Mouse (Mus musculus): ENCODE measurements at regions not wholly inside any gene's neighbourhood (a gene's known extent, or its start where the extent isn't known, plus 50 kb on each side); places are given as distances from the start of the nearest gene placed in this dataset.
A peak's percentile ranks its signal among the peaks of the same experiment; 100 is the strongest.
"Not testable (repeated sequence)": the region's sequence is repeated elsewhere in the genome, so short reads cannot be mapped to it uniquely, and the experiment has no call there.

- Histone ChIP-seq H3K27ac (no peak overlapping the region), H3K4me2 (replicated peaks) (no peak overlapping the region), H3K4me1 (no peaks in the 10 kb centered on the region), H3K9ac (no peak overlapping the region), H3K36me3 (no peaks in the 10 kb centered on the region), H3K9me3 (no peaks in the 10 kb centered on the region), H3K4me3 (no peak overlapping the region), H3K27me3 (no peaks in the 10 kb centered on the region)
- 93% methylated on average over 9 of the region's 9 CpGs for WGBS
- ATAC-seq (ENCODE audit: insufficient number of reproducible peaks, insufficient read depth, low FRiP score, low TSS enrichment), result no peak
These were observed 66.9 kb downstream of the Twistnb start for GRCm38 (mm10) chr12:33496306-33496705.

GRCm38 (mm10) chr12:33497319-33497892, 68.0 kb downstream of the Twistnb start:
- Histone ChIP-seq H3K4me1 (no peaks in the 10 kb centered on the region), H3K4me3 (no peak overlapping the region), H3K36me3 (no peaks in the 10 kb centered on the region), H3K4me2 (replicated peaks) (no peak overlapping the region), H3K9me3 (no peaks in the 10 kb centered on the region), H3K27ac (no peak overlapping the region), H3K27me3 (no peaks in the 10 kb centered on the region), H3K9ac (no peak overlapping the region)
- no peak for ATAC-seq (ENCODE audit: insufficient number of reproducible peaks, insufficient read depth, low FRiP score, low TSS enrichment)
- 71% methylated on average over 11 of the region's 11 CpGs for WGBS

DNA sequence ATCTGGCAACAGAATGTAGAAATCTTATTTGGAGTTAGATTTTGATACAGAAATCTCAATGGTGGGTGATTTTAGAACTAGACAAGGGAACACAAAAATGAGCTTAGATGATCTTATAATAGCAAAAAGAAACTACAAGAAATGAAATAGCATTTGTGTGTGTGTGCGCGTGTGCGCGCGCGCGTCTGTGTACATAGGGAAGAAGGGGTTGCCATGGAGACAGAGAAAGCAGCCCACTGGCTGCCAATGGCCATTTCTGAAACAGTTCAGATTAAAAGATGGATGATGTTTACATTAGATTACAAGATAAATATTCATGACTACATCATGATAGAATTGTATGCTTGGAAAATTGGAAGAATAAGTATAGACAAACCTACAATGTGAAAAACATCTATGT, 112.1 kb downstream of the Twistnb start:
- 99% methylated on average over 7 of the region's 7 CpGs for WGBS
- Histone ChIP-seq H3K36me3 (no peaks in the 10 kb centered on the region), H3K4me1 (no peaks in the 10 kb centered on the region), H3K4me2 (replicated peaks) (no peak overlapping the region), H3K9ac (no peak overlapping the region), H3K9me3 (no peaks in the 10 kb centered on the region), H3K27ac (no peak overlapping the region), H3K27me3 (no peaks in the 10 kb centered on the region), H3K4me3 (no peak overlapping the region)
- ATAC-seq (ENCODE audit: insufficient number of reproducible peaks, insufficient read depth, low FRiP score, low TSS enrichment), result no peak

DNA sequence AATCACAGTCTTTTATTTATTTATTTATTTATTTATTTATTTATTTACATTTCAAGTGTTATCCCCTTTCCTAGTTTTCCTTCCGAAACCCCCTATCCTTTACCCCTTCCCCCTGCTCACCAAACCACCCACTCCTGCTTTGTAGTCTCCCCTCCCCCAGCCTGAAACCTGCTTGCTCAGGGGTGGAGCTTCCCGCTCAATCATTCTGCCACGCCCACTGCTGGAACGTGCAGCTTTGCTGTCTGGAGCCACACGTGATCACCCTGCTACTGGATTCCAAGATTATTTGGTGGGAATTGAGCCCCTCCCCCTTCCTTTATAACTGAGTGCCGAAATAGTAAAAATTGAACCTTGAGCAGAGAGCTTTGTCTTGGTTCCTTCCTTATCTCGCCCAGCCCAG, 122.2 kb downstream of the Twistnb start:
- not testable (repeated sequence) for H3K27ac ChIP-seq; H3K4me2 ChIP-seq (replicated peaks); H3K36me3 ChIP-seq; H3K9me3 ChIP-seq; H3K9ac ChIP-seq; ATAC-seq (ENCODE audit: insufficient number of reproducible peaks, insufficient read depth, low FRiP score, low TSS enrichment); H3K4me1 ChIP-seq; H3K4me3 ChIP-seq; H3K27me3 ChIP-seq
- 52% methylated on average over 7 of the region's 7 CpGs for WGBS

DNA sequence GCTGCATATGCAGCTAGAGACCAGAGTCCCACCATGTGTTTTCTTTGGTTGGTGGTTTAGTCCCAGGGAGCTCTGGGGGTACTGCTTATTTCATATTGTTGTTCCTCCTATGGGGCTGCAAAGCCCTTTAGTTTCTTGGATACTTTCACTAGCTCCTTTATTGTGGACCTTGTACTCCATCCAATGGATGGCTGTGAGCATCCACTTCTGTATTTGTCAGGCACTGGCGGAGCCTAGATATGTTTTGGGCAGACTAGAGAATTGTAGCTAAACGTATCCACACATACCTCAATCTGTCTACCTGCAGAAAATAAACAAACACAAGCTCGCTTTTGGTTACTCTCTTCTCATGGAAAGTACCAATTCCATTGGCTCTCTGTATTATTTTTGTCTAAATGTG, 122.8 kb downstream of the Twistnb start:
- H3K9ac ChIP-seq, result no peak overlapping the region
- H3K4me2 ChIP-seq (replicated peaks), result no peak overlapping the region
- no peaks in the 10 kb centered on the region for H3K27me3 ChIP-seq
- H3K27ac ChIP-seq, result no peak overlapping the region
- ATAC-seq (ENCODE audit: insufficient number of reproducible peaks, insufficient read depth, low FRiP score, low TSS enrichment), result no peak
- 86% methylated on average over 3 of the region's 3 CpGs for WGBS
- H3K9me3 ChIP-seq, result no peaks in the 10 kb centered on the region
- 0 out of 2 replicates have a peak, but pooled peaks cover 3% of the 10 kb centered on the region for H3K4me1 ChIP-seq
- H3K36me3 ChIP-seq, result no peaks in the 10 kb centered on the region
- no peak overlapping the region for H3K4me3 ChIP-seq

- Histone ChIP-seq H3K4me2 (replicated peaks) (no peak overlapping the region), H3K27ac (0 out of 2 replicates have a peak overlapping the region, but pooled peaks have one; percentile 46), H3K27me3 (no peaks in the 10 kb centered on the region), H3K4me3 (no peak overlapping the region), H3K9ac (no peak overlapping the region), H3K4me1 (0 out of 2 replicates have a peak, but pooled peaks cover 3% of the 10 kb centered on the region), H3K9me3 (no peaks in the 10 kb centered on the region), H3K36me3 (no peaks in the 10 kb centered on the region)
- no peak for ATAC-seq (ENCODE audit: insufficient number of reproducible peaks, insufficient read depth, low FRiP score, low TSS enrichment)
- WGBS, result 87% methylated on average over 5 of the region's 5 CpGs
These were observed 123.2 kb downstream of the Twistnb start for GRCm38 (mm10) chr12:33552651-33553050.

DNA sequence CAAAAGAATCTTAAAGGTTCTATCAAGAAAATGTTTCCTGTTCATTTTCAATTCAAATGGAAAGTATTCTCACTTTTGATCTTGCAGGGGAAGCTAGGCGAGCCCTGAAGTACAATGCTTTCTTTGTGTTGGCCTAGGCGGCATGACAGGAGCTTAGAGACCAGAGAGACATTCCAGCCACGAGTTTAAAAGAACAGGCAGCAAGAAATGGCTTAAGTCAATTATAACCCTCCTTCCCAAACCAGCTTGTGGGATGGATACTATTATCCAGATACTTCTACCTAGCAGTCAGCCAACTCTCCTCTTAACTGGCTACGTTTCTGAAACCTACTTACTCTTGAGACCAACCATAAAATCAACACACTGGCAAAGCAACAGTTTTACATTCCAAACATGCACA, 124.3 kb downstream of the Twistnb start:
- Histone ChIP-seq H3K4me1 (0 out of 2 replicates have a peak, but pooled peaks cover 3% of the 10 kb centered on the region), H3K9ac (no peak overlapping the region), H3K4me2 (replicated peaks) (no peak overlapping the region), H3K4me3 (no peak overlapping the region), H3K9me3 (no peaks in the 10 kb centered on the region), H3K36me3 (no peaks in the 10 kb centered on the region), H3K27ac (peak overlapping the region; percentile 57; the same call in 1 of the 2 replicates), H3K27me3 (no peaks in the 10 kb centered on the region)
- WGBS, result 7% methylated on average over 4 of the region's 4 CpGs
- 0 out of 2 replicates have a peak, but pooled peaks have one; percentile 64 for ATAC-seq (ENCODE audit: insufficient number of reproducible peaks, insufficient read depth, low FRiP score, low TSS enrichment)

DNA sequence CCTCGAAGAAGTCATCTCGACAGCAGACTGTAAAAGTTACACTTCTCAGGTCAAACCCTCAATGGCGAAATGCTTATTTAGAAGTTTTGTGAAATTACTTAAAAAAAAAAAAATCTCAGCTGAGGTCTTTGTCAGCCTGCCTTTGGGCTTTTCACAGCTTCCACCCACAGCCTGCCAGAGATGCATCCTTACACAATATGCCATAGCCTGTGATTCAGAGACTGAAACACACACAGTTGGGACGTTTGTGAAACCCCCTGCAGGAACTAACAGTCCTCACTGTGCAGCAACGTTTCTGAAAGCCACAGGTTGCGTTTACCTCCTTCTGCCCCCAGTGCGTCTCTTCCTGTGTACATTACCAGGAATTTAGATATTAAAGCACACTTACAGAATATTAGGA, 131.7 kb downstream of the Twistnb start:
- ATAC-seq (ENCODE audit: insufficient number of reproducible peaks, insufficient read depth, low FRiP score, low TSS enrichment), result no peak
- no peak overlapping the region for H3K4me3 ChIP-seq
- WGBS, result 66% methylated on average over 7 of the region's 7 CpGs
- no peak overlapping the region for H3K4me2 ChIP-seq (replicated peaks)
- H3K27me3 ChIP-seq, result no peaks in the 10 kb centered on the region
- H3K4me1 ChIP-seq, result no peaks in the 10 kb centered on the region
- H3K9ac ChIP-seq, result no peak overlapping the region
- H3K36me3 ChIP-seq, result no peaks in the 10 kb centered on the region
- no peak overlapping the region for H3K27ac ChIP-seq
- no peaks in the 10 kb centered on the region for H3K9me3 ChIP-seq

DNA sequence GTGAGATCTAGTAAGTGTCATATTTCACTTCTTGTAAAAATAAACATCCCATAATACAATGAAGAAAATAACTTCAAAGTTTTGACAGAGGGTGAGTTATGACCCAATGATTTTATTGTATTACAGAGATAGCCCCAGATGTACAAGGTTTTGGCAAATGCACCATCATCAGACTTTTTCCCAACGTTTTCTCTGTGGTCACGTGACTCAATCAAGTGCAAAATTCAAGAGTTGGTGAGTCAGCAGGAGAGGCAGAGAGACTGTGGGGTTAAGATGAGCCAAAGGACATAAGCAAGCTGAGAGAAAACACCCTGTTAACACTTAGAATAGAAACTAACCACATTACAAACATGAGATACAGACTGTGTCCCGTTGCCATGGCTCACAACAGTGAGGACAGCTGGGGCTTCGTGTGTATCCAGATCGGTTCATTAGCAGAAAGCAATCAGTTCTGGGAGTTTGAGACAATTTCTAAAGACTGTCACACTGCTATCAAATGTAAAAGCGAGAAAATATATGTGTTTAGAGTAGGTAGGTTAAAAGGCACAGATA, 148.5 kb downstream of the Twistnb start:
- 74% methylated on average over 6 of the region's 6 CpGs for WGBS
- H3K4me1 ChIP-seq, result no peaks in the 10 kb centered on the region
- ATAC-seq (ENCODE audit: insufficient number of reproducible peaks, insufficient read depth, low FRiP score, low TSS enrichment), result no peak

GRCm38 (mm10) chr12:33580809-33581208, 151.4 kb downstream of the Twistnb start:
- no peaks in the 10 kb centered on the region for H3K9me3 ChIP-seq
- no peaks in the 10 kb centered on the region for H3K4me1 ChIP-seq
- ATAC-seq (ENCODE audit: insufficient number of reproducible peaks, insufficient read depth, low FRiP score, low TSS enrichment), result no peak
- H3K9ac ChIP-seq, result no peak overlapping the region
- H3K4me3 ChIP-seq, result no peak overlapping the region
- no peaks in the 10 kb centered on the region for H3K27me3 ChIP-seq
- no peak overlapping the region for H3K4me2 ChIP-seq (replicated peaks)
- H3K36me3 ChIP-seq, result no peaks in the 10 kb centered on the region
- 64% methylated on average over 2 of the region's 2 CpGs for WGBS
- no peak overlapping the region for H3K27ac ChIP-seq

More for the DNA sequence above, 148.5 kb downstream of the Twistnb start:
- H3K27ac ChIP-seq, result no peak overlapping the region
- no peaks in the 10 kb centered on the region for H3K9me3 ChIP-seq
- no peak overlapping the region for H3K9ac ChIP-seq
- H3K27me3 ChIP-seq, result no peaks in the 10 kb centered on the region
- no peak overlapping the region for H3K4me2 ChIP-seq (replicated peaks)
- H3K4me3 ChIP-seq, result no peak overlapping the region
- H3K36me3 ChIP-seq, result no peaks in the 10 kb centered on the region

- 74% methylated on average over 5 of the region's 5 CpGs for WGBS
- Histone ChIP-seq H3K9ac (no peak overlapping the region), H3K9me3 (no peaks in the 10 kb centered on the region), H3K4me3 (no peak overlapping the region), H3K36me3 (no peaks in the 10 kb centered on the region), H3K4me2 (replicated peaks) (no peak overlapping the region), H3K27ac (no peak overlapping the region), H3K4me1 (peaks cover 10% of the 10 kb centered on the region), H3K27me3 (no peaks in the 10 kb centered on the region)
- ATAC-seq (ENCODE audit: insufficient number of reproducible peaks, insufficient read depth, low FRiP score, low TSS enrichment), result no peak
These were observed 161.6 kb downstream of the Twistnb start for GRCm38 (mm10) chr12:33591031-33591430.

- 13% methylated on average over 6 of the region's 6 CpGs for WGBS
- ATAC-seq (ENCODE audit: insufficient number of reproducible peaks, insufficient read depth, low FRiP score, low TSS enrichment), result no peak
- Histone ChIP-seq H3K4me3 (no peak overlapping the region), H3K36me3 (no peaks in the 10 kb centered on the region), H3K27me3 (no peaks in the 10 kb centered on the region), H3K27ac (peak overlapping the region; percentile 61), H3K9me3 (no peaks in the 10 kb centered on the region), H3K4me1 (peaks cover 10% of the 10 kb centered on the region), H3K9ac (no peak overlapping the region), H3K4me2 (replicated peaks) (peak overlapping the region; percentile 23)
These were observed 163.0 kb downstream of the Twistnb start for GRCm38 (mm10) chr12:33592431-33592911.

Measured in embryonic facial prominence, embryonic 12.5 days (tissue).